Mouse (Mus musculus) forebrain, embryonic 16.5 days (tissue): ENCODE measurements around the gene Tet1. TPM values are rescaled to one million over a fixed set of nuclear protein-coding genes. Genes with fewer than 3 reads are reported as not detected.

Experiments used
- ATAC-seq: fragments of 200-750 bp; cut with Nextera tagmentation; 2 replicates; pipeline ENCODE4 v1.8.0; 2017; ENCODE audit warnings: mild to moderate bottlenecking, moderate library complexity
- H3K27ac ChIP-seq: fragments of 300-500 bp; sonication (generic); 2 replicates; pipeline ENCODE4 v1.5.1; 2014; ENCODE audit warnings: low read length, control low read depth
- H3K27me3 ChIP-seq: fragments of 300-500 bp; sonication (generic); replicated peaks from 2 replicates; pipeline ENCODE4 v1.6.1; 2014; ENCODE audit warnings: low read length; ENCODE audit not compliant: control insufficient read depth, insufficient read depth
- H3K36me3 ChIP-seq: fragments of 300-500 bp; sonication (generic); 2 replicates; pipeline ENCODE4 v1.6.1; 2014; ENCODE audit not compliant: control insufficient read depth, insufficient read depth
- H3K4me1 ChIP-seq: fragments of 300-500 bp; sonication (generic); replicated peaks from 2 replicates; pipeline ENCODE4 v1.6.1; 2014; ENCODE audit warnings: low read length; ENCODE audit not compliant: control insufficient read depth, insufficient read depth
- H3K4me2 ChIP-seq: fragments of 300-500 bp; sonication (generic); 2 replicates; pipeline ENCODE4 v1.6.1; 2014; ENCODE audit warnings: mild to moderate bottlenecking, low read length, control low read depth
- H3K4me3 ChIP-seq: fragments of 300-500 bp; sonication (generic); replicated peaks from 2 replicates; pipeline ENCODE4 v1.5.1; 2014; ENCODE audit warnings: mild to moderate bottlenecking, low read length, control low read depth
- H3K9ac ChIP-seq: fragments of 300-500 bp; sonication (generic); replicated peaks from 2 replicates; pipeline ENCODE4 v1.6.1; 2014; ENCODE audit warnings: low read depth, low read length, control low read depth
- H3K9me3 ChIP-seq: fragments of 300-500 bp; sonication (generic); 2 replicates; pipeline ENCODE4 v1.6.1; 2016; ENCODE audit warnings: low read length; ENCODE audit not compliant: control insufficient read depth
- WGBS: fragments of 180-500 bp; shearing (Covaris S2); extraction: QIAGEN DNeasy Blood & Tissue Kit; methylation state at CpG from one replicate; pipeline ENCODE4 v1.1.7; 2014; 5-methylcytosine and 5-hydroxymethylcytosine counted together
- polyA plus RNA-seq: library from polyadenylated mRNA; unstranded; fragments of >200 nt; fragmentation: Nextera tagmentation; extraction: Ambion mirVana; gene quantifications from 2 replicates; pipeline ENCODE4 v1.2.1, GENCODE M21; 2015

Tet1 gene
- polyA plus RNA-seq, 1 experiment from 2014 or later, result 41.5 TPM

GRCm38 (mm10) chr10:62918985-62919384 is 10.2 kb upstream of the Tet1 start:
- Histone ChIP-seq H3K9ac (no peak overlapping the region), H3K4me3 (no peak overlapping the region), H3K9me3 (no peaks in the 10 kb centered on the region), H3K4me2 (no peak overlapping the region), H3K27me3 (no peaks in the 10 kb centered on the region), H3K27ac (no peak overlapping the region), H3K36me3 (no peaks in the 10 kb centered on the region), H3K4me1 (peaks cover 17% of the 10 kb centered on the region)
- no peak for ATAC-seq
- 78% methylated on average over 3 of the region's 3 CpGs for WGBS

- H3K36me3 ChIP-seq, result no peaks in the 10 kb centered on the region
- H3K27ac ChIP-seq, result no peak overlapping the region
- no peaks in the 10 kb centered on the region for H3K27me3 ChIP-seq
- H3K4me3 ChIP-seq, result no peak overlapping the region
- H3K9ac ChIP-seq, result no peak overlapping the region
- no peaks in the 10 kb centered on the region for H3K9me3 ChIP-seq
- no peak for ATAC-seq
- H3K4me2 ChIP-seq, result no peak overlapping the region
- no peaks in the 10 kb centered on the region for H3K4me1 ChIP-seq
- WGBS, result 85% methylated on average over 2 of the region's 2 CpGs
Observed at GRCm38 (mm10) chr10:62911120-62911519, 2.3 kb upstream of the Tet1 start.

GRCm38 (mm10) chr10:62906336-62906735 is 2.5 kb downstream of the Tet1 start:
- H3K4me2 ChIP-seq, result no peak overlapping the region
- WGBS, result 88% methylated on average over 7 of the region's 7 CpGs
- no peak overlapping the region for H3K27ac ChIP-seq
- no peak overlapping the region for H3K9ac ChIP-seq
- no peak for ATAC-seq
- no peaks in the 10 kb centered on the region for H3K36me3 ChIP-seq
- H3K27me3 ChIP-seq, result no peaks in the 10 kb centered on the region
- no peaks in the 10 kb centered on the region for H3K9me3 ChIP-seq
- no peaks in the 10 kb centered on the region for H3K4me1 ChIP-seq
- H3K4me3 ChIP-seq, result no peak overlapping the region

- Histone ChIP-seq H3K4me1 (no peaks in the 10 kb centered on the region), H3K9ac (no peak overlapping the region), H3K36me3 (no peaks in the 10 kb centered on the region), H3K27ac (no peak overlapping the region), H3K9me3 (no peaks in the 10 kb centered on the region), H3K4me3 (no peak overlapping the region), H3K4me2 (no peak overlapping the region), H3K27me3 (no peaks in the 10 kb centered on the region)
- WGBS, result 60% methylated on average over 1 of the region's 1 CpGs
- no peak for ATAC-seq
Observed at GRCm38 (mm10) chr10:62902829-62903228, 6.0 kb downstream of the Tet1 start.

DNA sequence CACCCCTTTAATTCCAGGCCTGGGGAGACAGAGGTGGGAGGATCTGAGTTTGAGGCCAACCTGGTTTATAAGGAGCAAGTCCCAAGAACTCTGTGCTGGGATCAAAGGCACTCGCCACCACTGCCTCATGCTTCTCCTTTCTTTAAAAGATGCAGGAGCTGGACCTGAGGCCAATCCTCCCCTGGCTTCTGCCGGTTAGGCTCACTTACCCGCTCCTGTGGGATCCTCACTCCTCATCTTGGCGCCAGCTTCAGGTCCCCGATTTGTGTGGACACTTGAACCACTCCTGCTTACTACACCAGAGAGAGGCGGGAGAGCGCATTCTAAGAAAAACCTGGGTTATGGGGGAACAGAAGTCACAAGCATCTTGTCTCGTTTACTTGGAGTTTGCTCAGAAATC is 7.0 kb downstream of the Tet1 start:
- no peak overlapping the region for H3K4me2 ChIP-seq
- ATAC-seq, result no peak
- no peaks in the 10 kb centered on the region for H3K4me1 ChIP-seq
- H3K27ac ChIP-seq, result no peak overlapping the region
- H3K4me3 ChIP-seq, result no peak overlapping the region
- no peaks in the 10 kb centered on the region for H3K27me3 ChIP-seq
- H3K9ac ChIP-seq, result no peak overlapping the region
- 45% methylated on average over 8 of the region's 8 CpGs for WGBS
- H3K36me3 ChIP-seq, result no peaks in the 10 kb centered on the region
- no peaks in the 10 kb centered on the region for H3K9me3 ChIP-seq

DNA sequence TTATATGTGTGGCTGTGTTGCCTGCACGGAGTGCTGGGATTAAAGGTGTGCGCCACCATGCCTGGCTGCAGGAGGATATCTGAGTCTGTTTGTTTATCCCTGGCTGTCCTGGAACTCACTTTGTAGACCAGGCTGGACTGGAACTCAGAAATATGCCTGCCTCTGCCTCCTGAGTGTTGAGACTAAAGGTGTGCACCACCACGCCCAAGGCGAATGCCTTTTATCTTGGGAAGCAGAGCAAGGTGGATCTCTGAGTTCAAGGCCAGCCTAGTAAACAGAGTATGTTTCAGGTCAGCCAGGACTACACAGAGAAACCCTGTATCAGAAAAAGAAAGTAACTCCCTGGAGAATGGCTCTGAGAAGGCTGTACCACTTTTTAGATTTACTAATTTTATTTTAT is 8.7 kb downstream of the Tet1 start:
- H3K36me3 ChIP-seq, result no peaks in the 10 kb centered on the region
- no peak overlapping the region for H3K27ac ChIP-seq
- no peak overlapping the region for H3K4me2 ChIP-seq

GRCm38 (mm10) chr10:62898061-62898460 is 10.7 kb downstream of the Tet1 start:
- H3K4me3 ChIP-seq, result no peak overlapping the region
- no peaks in the 10 kb centered on the region for H3K9me3 ChIP-seq
- no peak overlapping the region for H3K27ac ChIP-seq
- no peak overlapping the region for H3K4me2 ChIP-seq
- WGBS, result 79% methylated on average over 2 of the region's 2 CpGs
- no peaks in the 10 kb centered on the region for H3K27me3 ChIP-seq
- no peaks in the 10 kb centered on the region for H3K4me1 ChIP-seq
- no peaks in the 10 kb centered on the region for H3K36me3 ChIP-seq
- ATAC-seq, result no peak
- no peak overlapping the region for H3K9ac ChIP-seq

More for the DNA sequence above, 8.7 kb downstream of the Tet1 start:
- Histone ChIP-seq H3K9ac (no peak overlapping the region), H3K4me1 (no peaks in the 10 kb centered on the region), H3K9me3 (no peaks in the 10 kb centered on the region), H3K4me3 (no peak overlapping the region), H3K27me3 (no peaks in the 10 kb centered on the region)
- 92% methylated on average over 4 of the region's 4 CpGs for WGBS
- no peak for ATAC-seq

DNA sequence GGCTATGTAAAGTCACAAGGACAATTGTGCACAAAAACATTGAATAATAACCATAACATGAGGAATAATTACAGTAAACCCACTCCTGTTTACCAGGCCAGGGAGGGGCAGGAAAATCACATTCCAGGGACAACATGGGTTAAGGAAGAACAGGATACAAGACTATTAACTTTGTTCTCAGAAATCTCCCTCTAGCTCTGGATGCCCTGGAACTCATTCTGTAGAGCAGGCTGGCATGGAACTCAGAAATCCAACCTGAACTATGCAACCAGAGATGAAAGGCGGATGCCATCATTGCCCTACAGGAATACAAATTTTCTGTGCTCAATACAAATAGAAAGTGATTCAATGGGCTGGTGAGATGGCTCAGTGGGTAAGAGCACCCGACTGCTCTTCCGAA is 11.4 kb downstream of the Tet1 start:
- no peak for ATAC-seq
- H3K4me3 ChIP-seq, result no peak overlapping the region
- no peaks in the 10 kb centered on the region for H3K36me3 ChIP-seq
- H3K9ac ChIP-seq, result no peak overlapping the region
- no peaks in the 10 kb centered on the region for H3K9me3 ChIP-seq
- no peak overlapping the region for H3K4me2 ChIP-seq
- WGBS, result 90% methylated on average over 3 of the region's 3 CpGs
- H3K27me3 ChIP-seq, result no peaks in the 10 kb centered on the region
- H3K27ac ChIP-seq, result no peak overlapping the region
- no peaks in the 10 kb centered on the region for H3K4me1 ChIP-seq

DNA sequence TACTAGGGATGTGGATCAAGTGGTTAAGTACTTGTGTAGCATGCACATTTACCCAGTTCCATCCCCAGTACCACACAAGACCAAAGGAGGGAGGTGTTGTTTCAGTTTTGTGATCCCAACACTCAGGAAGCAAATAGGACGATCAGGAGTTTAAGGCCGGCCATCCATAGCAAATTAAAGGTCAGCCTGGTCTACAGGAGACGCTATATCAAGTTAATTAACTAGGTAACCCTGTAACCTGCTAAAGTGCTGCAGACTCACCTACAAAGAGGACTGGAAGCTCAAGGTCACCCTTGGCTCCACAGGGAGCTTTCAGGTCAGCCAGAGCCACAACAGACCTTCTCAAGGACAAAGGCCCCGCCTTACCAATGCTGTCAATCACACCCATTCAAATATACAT is 12.0 kb downstream of the Tet1 start:
- no peak overlapping the region for H3K27ac ChIP-seq
- no peak for ATAC-seq
- no peak overlapping the region for H3K4me2 ChIP-seq
- H3K36me3 ChIP-seq, result no peaks in the 10 kb centered on the region
- H3K9ac ChIP-seq, result no peak overlapping the region
- WGBS, result 75% methylated on average over 4 of the region's 4 CpGs
- no peak overlapping the region for H3K4me3 ChIP-seq
- H3K4me1 ChIP-seq, result no peaks in the 10 kb centered on the region
- H3K27me3 ChIP-seq, result no peaks in the 10 kb centered on the region
- H3K9me3 ChIP-seq, result no peaks in the 10 kb centered on the region

DNA sequence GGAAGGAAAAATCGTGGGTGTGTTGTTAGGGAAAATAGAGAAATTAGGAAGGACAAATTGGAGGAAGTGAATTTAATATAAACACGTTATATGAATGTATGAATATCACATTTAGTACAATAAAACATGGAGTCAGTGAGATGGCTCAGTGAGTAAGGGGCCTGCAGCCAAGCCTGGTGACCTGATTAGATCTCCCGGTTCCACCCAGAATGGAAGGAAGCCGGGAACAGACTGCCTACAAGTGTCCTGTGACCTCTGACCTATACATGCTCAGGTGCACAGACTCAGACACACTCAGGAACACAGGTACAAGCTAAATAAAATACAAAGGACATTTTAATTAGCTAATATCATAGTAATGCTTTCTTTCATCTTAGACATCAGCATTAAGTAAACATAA is 12.8 kb downstream of the Tet1 start:
- Histone ChIP-seq H3K9ac (no peak overlapping the region), H3K27me3 (no peaks in the 10 kb centered on the region), H3K27ac (no peak overlapping the region), H3K4me3 (no peak overlapping the region), H3K36me3 (no peaks in the 10 kb centered on the region), H3K4me2 (no peak overlapping the region), H3K9me3 (no peaks in the 10 kb centered on the region), H3K4me1 (no peaks in the 10 kb centered on the region)
- WGBS, result 73% methylated on average over 4 of the region's 4 CpGs
- no peak for ATAC-seq
